Mouse (Mus musculus) forebrain, embryonic 10.5 days (tissue): ENCODE results near the gene Foxn3. TPM values are rescaled to one million over a fixed set of nuclear protein-coding genes. Genes with fewer than 3 reads are reported as not detected.

Source experiments
- DNase-seq: peaks from one replicate; pipeline ENCODE4 v3.0.0-alpha.2; 2017; ENCODE audit warnings: low spot score; ENCODE audit errors: extremely low spot score
- H3K27ac ChIP-seq: fragments of 300-500 bp; sonication (generic); 2 replicates; pipeline ENCODE4 v1.5.1; 2016; ENCODE audit warnings: mild to moderate bottlenecking
- H3K27me3 ChIP-seq: fragments of 300-500 bp; sonication (generic); 2 replicates; pipeline ENCODE4 v1.6.1; 2016; ENCODE audit warnings: mild to moderate bottlenecking; ENCODE audit not compliant: poor library complexity, severe bottlenecking
- H3K36me3 ChIP-seq: fragments of 300-500 bp; sonication (generic); replicated peaks from 2 replicates; pipeline ENCODE4 v1.6.1; 2016; ENCODE audit warnings: mild to moderate bottlenecking, moderate library complexity
- H3K4me1 ChIP-seq: fragments of 300-500 bp; sonication (generic); 2 replicates; pipeline ENCODE4 v1.6.1; 2016
- H3K4me3 ChIP-seq: fragments of 300-500 bp; sonication (generic); 2 replicates; pipeline ENCODE4 v1.5.1; 2016; ENCODE audit warnings: mild to moderate bottlenecking, moderate library complexity
- H3K9me3 ChIP-seq: fragments of 300-500 bp; sonication (generic); 2 replicates; pipeline ENCODE4 v1.6.1; 2016; ENCODE audit warnings: mild to moderate bottlenecking, moderate library complexity
- WGBS: fragments of 180-500 bp; shearing (Covaris S2); methylation state at CpG from one replicate; pipeline ENCODE4 v1.1.7; 2016; 5-methylcytosine and 5-hydroxymethylcytosine counted together
- polyA plus RNA-seq: library from polyadenylated mRNA; unstranded; fragments of >200 nt; fragmentation: Nextera tagmentation; extraction: Ambion mirVana; gene quantifications from 2 replicates; pipeline ENCODE4 v1.2.1, GENCODE M21; 2016

Gene Foxn3
- polyA plus RNA-seq, 1 experiment from 2014 or later, result 47.3 TPM

GRCm38 (mm10) chr12:99149193-99149592, 414.2 kb downstream of the Foxn3 start:
- Histone ChIP-seq H3K4me1 (peaks cover 11% of the 10 kb centered on the region; the same call in 1 of the 2 replicates), H3K9me3 (0 out of 2 replicates have a peak, but pooled peaks cover 6% of the 10 kb centered on the region), H3K4me3 (no peak overlapping the region), H3K27me3 (no peaks in the 10 kb centered on the region), H3K27ac (no peak overlapping the region), H3K36me3 (no peaks in the 10 kb centered on the region)
- WGBS, result 94% methylated on average over 6 of the region's 6 CpGs
- no peak for DNase-seq
